Mouse (Mus musculus): ENCODE measurements around the gene Acot12. TPM values are rescaled to one million over a fixed set of nuclear protein-coding genes. Genes with fewer than 3 reads are reported as not detected.

The Acot12 gene
- total and polyA plus RNA-seq, 2 experiments = 57.1 to 121 TPM

- no peaks in the 10 kb centered on the region for H3K4me1 ChIP-seq (ENCODE audit: control insufficient read depth, insufficient read depth, low read length)
- H3K79me2 ChIP-seq (ENCODE audit: control insufficient read depth, insufficient read depth, low read length) = no peaks in the 10 kb centered on the region
- WGBS = 92% methylated on average over 6 of the region's 6 CpGs
- TF ChIP-seq CTCF (IDR thresholded peaks at IDR 0.05; ENCODE audit: low read depth, low read length) (no peak), POLR2A (IDR thresholded peaks at IDR 0.05; ENCODE audit: extremely low read depth, insufficient read depth, low read length) (no peak)
- H3K4me3 ChIP-seq (ENCODE audit: insufficient read depth, low read depth, low read length) = no peak overlapping the region
- peaks cover 36% of the 10 kb centered on the region for H3K36me3 ChIP-seq (ENCODE audit: control insufficient read depth, insufficient read depth, low read length)
- no peak overlapping the region for H3K27ac ChIP-seq (replicated peaks; ENCODE audit: insufficient read depth, low read depth, low read length)
- no peaks in the 10 kb centered on the region for H3K27me3 ChIP-seq (ENCODE audit: control insufficient read depth, insufficient read depth, low read length)
- no peak for DNase-seq (ENCODE audit: extremely low read depth, low read depth, low spot score)
- no peak overlapping the region for H3K9ac ChIP-seq (ENCODE audit: low read depth, low read length)
Observed at GRCm38 (mm10) chr13:91796916-91797315, 55.6 kb downstream of the Acot12 start.

DNA sequence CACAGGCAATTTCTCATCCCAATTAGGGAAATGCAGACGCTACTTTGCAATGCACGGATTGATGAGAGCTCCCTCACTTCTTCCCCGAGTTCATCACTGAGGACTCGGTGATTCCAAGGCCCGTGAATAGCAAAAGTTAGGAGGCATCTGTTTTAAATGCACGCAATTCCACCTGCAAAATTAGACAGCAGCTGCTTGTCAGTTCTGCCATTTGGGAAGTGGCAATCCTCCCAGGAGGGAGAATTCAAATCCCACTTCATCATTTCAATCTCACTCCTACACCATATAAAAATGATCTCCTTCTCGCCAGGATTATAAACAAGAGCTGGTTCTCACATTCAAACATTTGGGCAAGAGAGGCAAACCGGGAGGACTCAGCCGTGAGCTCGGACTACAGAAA, 56.1 kb downstream of the Acot12 start:
- Histone ChIP-seq H3K4me3 (ENCODE audit: insufficient read depth, low read depth, low read length) (no peak overlapping the region), H3K36me3 (ENCODE audit: control insufficient read depth, insufficient read depth, low read length) (peaks cover 36% of the 10 kb centered on the region), H3K79me2 (ENCODE audit: control insufficient read depth, insufficient read depth, low read length) (no peaks in the 10 kb centered on the region), H3K4me1 (ENCODE audit: control insufficient read depth, insufficient read depth, low read length) (no peaks in the 10 kb centered on the region), H3K27me3 (ENCODE audit: control insufficient read depth, insufficient read depth, low read length) (no peaks in the 10 kb centered on the region), H3K27ac (replicated peaks; ENCODE audit: insufficient read depth, low read depth, low read length) (no peak overlapping the region), H3K9ac (ENCODE audit: low read depth, low read length) (no peak overlapping the region)
- TF ChIP-seq CTCF (IDR thresholded peaks at IDR 0.05; ENCODE audit: low read depth, low read length) (no peak), POLR2A (IDR thresholded peaks at IDR 0.05; ENCODE audit: extremely low read depth, insufficient read depth, low read length) (no peak)
- DNase-seq (ENCODE audit: extremely low read depth, low read depth, low spot score) = no peak
- WGBS = 98% methylated on average over 10 of the region's 10 CpGs

DNA sequence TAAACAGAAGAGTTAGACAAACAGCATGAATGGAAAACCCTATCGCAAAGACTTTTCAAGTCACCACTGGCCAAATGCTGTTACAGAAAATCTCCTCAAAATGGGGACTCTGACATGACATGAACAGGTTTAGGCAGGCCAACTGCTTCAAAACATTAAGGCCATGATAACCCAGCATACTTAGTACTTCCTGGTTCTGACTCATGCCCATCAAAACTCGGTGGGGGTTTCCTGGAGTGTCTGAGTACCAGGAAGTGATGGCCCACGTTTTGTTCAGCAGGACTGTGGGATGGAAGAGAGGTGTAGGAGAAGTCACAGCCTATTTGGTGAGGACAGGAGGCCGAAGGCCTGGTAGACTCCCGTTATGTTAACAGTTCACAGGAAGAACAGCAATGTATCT, 60.4 kb downstream of the Acot12 start:
- peaks cover 3% of the 10 kb centered on the region for H3K79me2 ChIP-seq (ENCODE audit: control insufficient read depth, insufficient read depth, low read length)
- H3K27ac ChIP-seq (replicated peaks; ENCODE audit: insufficient read depth, low read depth, low read length) = no peak overlapping the region
- H3K27me3 ChIP-seq (ENCODE audit: control insufficient read depth, insufficient read depth, low read length) = no peaks in the 10 kb centered on the region
- H3K9ac ChIP-seq (ENCODE audit: low read depth, low read length) = no peak overlapping the region
- no peaks in the 10 kb centered on the region for H3K4me1 ChIP-seq (ENCODE audit: control insufficient read depth, insufficient read depth, low read length)
- DNase-seq (ENCODE audit: extremely low read depth, low read depth, low spot score) = no peak
- H3K36me3 ChIP-seq (ENCODE audit: control insufficient read depth, insufficient read depth, low read length) = peaks cover 48% of the 10 kb centered on the region
- no peak for TF ChIP-seq CTCF (IDR thresholded peaks at IDR 0.05; ENCODE audit: low read depth, low read length)
- no peak for TF ChIP-seq POLR2A (IDR thresholded peaks at IDR 0.05; ENCODE audit: extremely low read depth, insufficient read depth, low read length)
- WGBS = 79% methylated on average over 5 of the region's 5 CpGs
- H3K4me3 ChIP-seq (ENCODE audit: insufficient read depth, low read depth, low read length) = no peak overlapping the region

DNA sequence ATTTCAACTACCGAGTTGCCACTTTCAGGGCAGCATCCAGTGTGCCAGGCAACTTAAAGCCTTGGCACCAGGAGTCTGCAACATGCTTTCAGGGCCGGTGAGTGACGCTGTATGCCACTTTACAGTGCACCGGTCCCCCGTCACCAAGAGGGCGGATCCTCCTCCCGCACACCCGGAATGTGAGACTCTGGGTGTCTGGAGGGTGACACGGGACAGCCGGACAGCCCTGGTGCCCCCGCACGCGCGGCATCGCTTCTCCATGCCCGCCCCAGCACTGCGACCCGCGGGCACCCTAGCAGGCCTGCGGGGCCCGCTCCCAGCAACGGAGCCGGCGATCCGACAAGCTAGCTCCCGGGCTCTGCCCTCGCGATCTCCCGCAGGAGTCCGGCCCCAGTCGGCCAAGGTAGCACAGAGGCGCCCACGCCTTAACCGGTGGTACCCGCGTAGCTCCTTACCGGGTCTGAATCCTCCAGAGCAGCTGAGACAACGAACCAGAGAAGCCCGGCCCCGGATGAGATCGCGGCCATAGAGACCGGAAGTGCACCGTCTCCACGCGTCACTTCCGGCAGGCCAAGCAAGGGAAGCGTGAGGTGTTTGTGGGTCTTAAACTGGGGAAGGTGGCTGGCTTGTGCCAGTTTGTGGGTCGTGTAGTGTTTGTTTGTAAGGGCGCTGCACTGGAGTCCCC, 66.0 kb downstream of the Acot12 start, which contains the start of gene Zcchc9:
TSS of gene Zcchc9 (minus strand) at position 551 of the 685 bp plus-strand sequence.
- no peaks in the 10 kb centered on the region for H3K27me3 ChIP-seq (ENCODE audit: control insufficient read depth, insufficient read depth, low read length)
- DNase-seq (ENCODE audit: extremely low read depth, low read depth, low spot score) = peak; percentile 72
- H3K27ac ChIP-seq (replicated peaks; ENCODE audit: insufficient read depth, low read depth, low read length) = peak within 1 kb of the TSS; percentile 92
- peaks cover 7% of the 10 kb centered on the region for H3K79me2 ChIP-seq (ENCODE audit: control insufficient read depth, insufficient read depth, low read length)
- TF ChIP-seq CTCF (IDR thresholded peaks at IDR 0.05; ENCODE audit: low read depth, low read length) = peak; percentile 45
- TF ChIP-seq POLR2A (IDR thresholded peaks at IDR 0.05; ENCODE audit: extremely low read depth, insufficient read depth, low read length) = peak; percentile 83
- peaks cover 13% of the 10 kb centered on the region for H3K36me3 ChIP-seq (ENCODE audit: control insufficient read depth, insufficient read depth, low read length)
- peak within 1 kb of the TSS; percentile 100 for H3K9ac ChIP-seq (ENCODE audit: low read depth, low read length)
- peak within 1 kb of the TSS; percentile 100 for H3K4me3 ChIP-seq (ENCODE audit: insufficient read depth, low read depth, low read length)
- under 1% methylated on average over 50 of the region's 50 CpGs for WGBS
- H3K4me1 ChIP-seq (ENCODE audit: control insufficient read depth, insufficient read depth, low read length) = peaks cover 5% of the 10 kb centered on the region; the same call in 1 of the 2 replicates

DNA sequence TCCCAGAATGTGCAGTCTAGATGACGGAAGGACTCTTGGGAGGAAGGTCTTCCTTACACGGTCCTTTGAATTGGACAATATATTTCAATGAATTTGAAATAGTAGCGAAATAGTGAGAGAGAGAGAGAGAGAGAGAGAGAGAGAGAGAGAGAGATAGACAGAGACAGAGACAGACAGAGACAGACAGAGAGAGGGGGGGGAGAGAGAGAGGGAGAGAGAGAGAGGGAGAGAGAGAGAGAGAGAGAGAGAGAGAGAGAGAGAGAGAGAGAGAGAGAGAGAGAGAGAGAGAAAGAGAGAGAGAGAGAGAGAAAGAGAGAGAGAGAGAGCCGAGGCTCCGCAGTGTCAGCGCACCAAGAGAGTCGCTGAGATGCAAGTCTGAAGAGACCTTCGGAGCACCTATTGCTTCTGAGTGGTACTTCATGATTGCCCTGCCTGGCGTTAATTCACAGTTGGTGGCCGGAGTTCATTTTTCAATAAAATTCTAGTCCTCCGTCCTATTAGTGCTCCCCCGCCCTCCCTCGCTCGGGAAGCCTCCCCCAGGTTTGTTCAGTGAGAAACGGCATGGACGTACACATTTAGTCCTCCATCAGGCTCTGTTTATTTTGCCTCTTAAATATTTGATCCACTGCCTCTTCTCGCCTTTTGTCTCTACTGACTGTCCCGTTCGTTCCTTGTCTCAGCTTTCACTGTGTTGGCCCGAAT, 66.7 kb downstream of the Acot12 start:
- Histone ChIP-seq H3K36me3 (ENCODE audit: control insufficient read depth, insufficient read depth, low read length) (peaks cover 13% of the 10 kb centered on the region), H3K27ac (replicated peaks; ENCODE audit: insufficient read depth, low read depth, low read length) (peak overlapping the region; percentile 92), H3K27me3 (ENCODE audit: control insufficient read depth, insufficient read depth, low read length) (no peaks in the 10 kb centered on the region), H3K79me2 (ENCODE audit: control insufficient read depth, insufficient read depth, low read length) (peaks cover 7% of the 10 kb centered on the region), H3K4me1 (ENCODE audit: control insufficient read depth, insufficient read depth, low read length) (peaks cover 5% of the 10 kb centered on the region; the same call in 1 of the 2 replicates), H3K9ac (ENCODE audit: low read depth, low read length) (peak overlapping the region; percentile 100), H3K4me3 (ENCODE audit: insufficient read depth, low read depth, low read length) (peak overlapping the region; percentile 100)
- DNase-seq (ENCODE audit: extremely low read depth, low read depth, low spot score) = peak; percentile 31
- 10% methylated on average over 20 of the region's 20 CpGs for WGBS
- TF ChIP-seq CTCF (IDR thresholded peaks at IDR 0.05; ENCODE audit: low read depth, low read length) (no peak), POLR2A (IDR thresholded peaks at IDR 0.05; ENCODE audit: extremely low read depth, insufficient read depth, low read length) (no peak)

Data from liver, adult 2 months (tissue).